Mouse (Mus musculus): Measurements from ENCODE around the gene Gast. TPM values are rescaled to one million over a fixed set of nuclear protein-coding genes. Genes with fewer than 3 reads are reported as not detected.

Gene Gast
- polyA plus RNA-seq (2012; rRNA removed): not detected in 2 replicates

GRCm38 (mm10) chr11:100333944-100334457, at the start of gene Gast:
Gast (plus strand) TSS chr11:100334407.

GRCm38 (mm10) chr11:100319492-100320171, 14.6 kb upstream of the Gast start, which contains the start of gene Eif1:
Eif1 (plus strand) TSS chr11:100319885.

GRCm38 (mm10) chr11:100355972-100356818, 22.0 kb downstream of the Gast start, which contains the start of gene Hap1:
Hap1 (minus strand) TSS chr11:100356128.

Other genes with a start within 250 kb of the Gast start
- gene Krt32, start 246.2 kb upstream of the Gast start, polyA plus RNA-seq (2012; rRNA removed): not detected in 2 replicates
- 0.07 TPM in 1 of 2 replicates, not detected in the other for gene Krt35, start 238.2 kb upstream of the Gast start, polyA plus RNA-seq (2012; rRNA removed)
- 0.52 and 1.2 TPM in 2 replicates for gene Krt36, start 228.8 kb upstream of the Gast start, polyA plus RNA-seq (2012; rRNA removed)
- gene Krt13, start 212.8 kb upstream of the Gast start, polyA plus RNA-seq (2012; rRNA removed): 1.1 and 1.3 TPM in 2 replicates
- gene Krt15, start 198.5 kb upstream of the Gast start, polyA plus RNA-seq (2012; rRNA removed): 0.51 and 0.58 TPM in 2 replicates
- 323 and 438 TPM in 2 replicates for gene Krt19, start 185.7 kb upstream of the Gast start, polyA plus RNA-seq (2012; rRNA removed)
- gene Krt9, start 141.2 kb upstream of the Gast start, polyA plus RNA-seq (2012; rRNA removed): not detected in 2 replicates
- gene Krt14, start 126.9 kb upstream of the Gast start, polyA plus RNA-seq (2012; rRNA removed): 0.15 and 0.37 TPM in 2 replicates
- gene Krt16, start 85.5 kb upstream of the Gast start, polyA plus RNA-seq (2012; rRNA removed): not detected in 2 replicates
- gene Krt17, start 73.4 kb upstream of the Gast start, polyA plus RNA-seq (2012; rRNA removed): 1.3 and 2.0 TPM in 2 replicates
- not detected in 2 replicates for gene Krt42, start 64.5 kb upstream of the Gast start, polyA plus RNA-seq (2012; rRNA removed)
- 84.8 and 87.3 TPM in 2 replicates for gene Eif1, start 14.5 kb upstream of the Gast start, polyA plus RNA-seq (2012; rRNA removed)
- gene Hap1, start 21.7 kb downstream of the Gast start, polyA plus RNA-seq (2012; rRNA removed): 8.1 and 8.9 TPM in 2 replicates
- 228 and 323 TPM in 2 replicates for gene Jup, start 63.4 kb downstream of the Gast start, polyA plus RNA-seq (2012; rRNA removed)
- gene P3h4, start 80.4 kb downstream of the Gast start, polyA plus RNA-seq (2012; rRNA removed): 234 and 294 TPM in 2 replicates
- gene Fkbp10, start 81.3 kb downstream of the Gast start, polyA plus RNA-seq (2012; rRNA removed): 206 and 218 TPM in 2 replicates
- gene Nt5c3b, start 107.4 kb downstream of the Gast start, polyA plus RNA-seq (2012; rRNA removed): 67.6 and 90.0 TPM in 2 replicates
- gene Klhl10, start 107.5 kb downstream of the Gast start, polyA plus RNA-seq (2012; rRNA removed): 0.35 and 0.58 TPM in 2 replicates
- 14.7 and 15.4 TPM in 2 replicates for gene Klhl11, start 138.3 kb downstream of the Gast start, polyA plus RNA-seq (2012; rRNA removed)
- 175 and 200 TPM in 2 replicates for gene Acly, start 193.6 kb downstream of the Gast start, polyA plus RNA-seq (2012; rRNA removed)
- gene Ttc25, start 211.2 kb downstream of the Gast start, polyA plus RNA-seq (2012; rRNA removed): 1.5 and 1.9 TPM in 2 replicates
- gene Cnp, start 240.5 kb downstream of the Gast start, polyA plus RNA-seq (2012; rRNA removed): 39.0 and 41.4 TPM in 2 replicates